8 mouse cellular contexts compared by ENCODE assay signal in the genomic region with DNA sequence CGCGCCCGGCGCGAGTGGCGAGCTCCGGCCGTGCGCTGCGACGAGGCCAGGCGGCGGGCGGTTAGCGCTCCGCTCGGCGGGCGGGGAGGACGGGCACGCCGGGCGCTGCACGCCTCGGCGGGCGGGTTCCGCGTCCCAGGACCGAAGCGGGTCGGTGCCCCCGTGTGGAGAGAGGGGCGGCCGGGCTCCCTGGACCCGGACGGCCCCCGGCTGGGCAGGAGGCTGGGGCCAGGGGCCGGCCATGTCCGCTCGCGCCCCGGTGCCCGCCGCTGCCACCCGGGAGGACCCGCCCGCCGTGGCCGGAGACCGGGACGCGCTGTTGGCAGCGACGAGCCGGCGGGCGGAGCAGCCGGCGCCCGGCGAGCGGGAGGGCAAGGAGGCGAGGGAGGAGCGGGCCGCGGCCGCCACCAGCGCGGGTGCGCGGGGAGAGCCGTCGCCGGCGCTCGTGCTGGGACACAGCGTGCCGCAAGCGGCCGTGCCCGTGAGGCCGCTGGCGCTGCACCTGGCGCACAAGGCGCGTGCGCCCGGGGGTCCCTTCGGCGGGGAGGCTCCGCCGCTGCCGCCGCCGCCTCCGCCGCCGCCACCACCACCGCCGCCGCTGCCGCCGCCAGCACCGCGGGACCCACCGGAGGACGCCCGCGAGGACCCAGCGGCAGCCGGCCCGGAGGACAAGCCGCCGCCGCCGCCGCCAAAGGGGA. TPM values are rescaled to one million over a fixed set of nuclear protein-coding genes. Genes with fewer than 3 reads are reported as not detected.
DNase-seq lines count a peak whose midpoint lies in the region; ATAC-seq and TF ChIP-seq lines count a peak whose summit lies in the region.

No protein-coding gene starts in this region.

- peak overlapping the region; percentile 51 for H3K9ac ChIP-seq in forebrain, embryonic 15.5 days (replicated peaks)
- peak overlapping the region; percentile 75 for H3K9ac ChIP-seq in hindbrain, embryonic 15.5 days
- H3K9ac ChIP-seq in liver, adult 2 months (ENCODE audit: low read depth, low read length), result peak overlapping the region; percentile 98
- H3K9ac ChIP-seq in stomach, postnatal 0 days (ENCODE audit: low read length), result peak overlapping the region; percentile 78

- peak overlapping the region; percentile 58 for H3K27ac ChIP-seq in forebrain, embryonic 15.5 days (replicated peaks)
- peak overlapping the region; percentile 83 for H3K27ac ChIP-seq in hindbrain, embryonic 15.5 days (replicated peaks)
- H3K27ac ChIP-seq in liver, adult 2 months (replicated peaks; ENCODE audit: insufficient read depth, low read depth, low read length), result peak overlapping the region; percentile 85
- H3K27ac ChIP-seq in stomach, postnatal 0 days (replicated peaks), result peak overlapping the region; percentile 93

- no peak for TF ChIP-seq POLR2A in brain, embryonic 14.5 days (IDR thresholded peaks at IDR 0.05; ENCODE audit: borderline replicate concordance, extremely low read depth, insufficient read depth, insufficient read length, poor library complexity, severe bottlenecking)
- no peak for TF ChIP-seq POLR2A in liver, adult 2 months (IDR thresholded peaks at IDR 0.05; ENCODE audit: extremely low read depth, insufficient read depth, low read length)

- H3K4me2 ChIP-seq in forebrain, embryonic 15.5 days (replicated peaks), result peak overlapping the region; percentile 99
- peak overlapping the region; percentile 96 for H3K4me2 ChIP-seq in hindbrain, embryonic 15.5 days
- H3K4me2 ChIP-seq in stomach, postnatal 0 days (replicated peaks; ENCODE audit: low read depth), result peak overlapping the region; percentile 95

- H3K4me3 ChIP-seq in forebrain, embryonic 15.5 days, result peak overlapping the region; percentile 82
- peak overlapping the region; percentile 82 for H3K4me3 ChIP-seq in hindbrain, embryonic 15.5 days
- peak overlapping the region; percentile 92 for H3K4me3 ChIP-seq in liver, adult 2 months (ENCODE audit: insufficient read depth, low read depth, low read length)
- H3K4me3 ChIP-seq in stomach, postnatal 0 days (ENCODE audit: low read depth, low read length), result peak overlapping the region; percentile 80

- TF ChIP-seq EP300 in stomach, postnatal 0 days (optimal IDR thresholded peaks at IDR 0.05), result no peak

- H3K9me3 ChIP-seq in forebrain, embryonic 15.5 days, result no peaks in the 10 kb centered on the region
- H3K9me3 ChIP-seq in hindbrain, embryonic 15.5 days, result no peaks in the 10 kb centered on the region
- H3K9me3 ChIP-seq in stomach, postnatal 0 days (ENCODE audit: control insufficient read depth, low read length), result no peaks in the 10 kb centered on the region

- H3K36me3 ChIP-seq in forebrain, embryonic 15.5 days, result no peaks in the 10 kb centered on the region
- H3K36me3 ChIP-seq in hindbrain, embryonic 15.5 days, result no peaks in the 10 kb centered on the region
- no peaks in the 10 kb centered on the region for H3K36me3 ChIP-seq in liver, adult 2 months (ENCODE audit: control insufficient read depth, insufficient read depth, low read length)
- no peaks in the 10 kb centered on the region for H3K36me3 ChIP-seq in stomach, postnatal 0 days (ENCODE audit: control insufficient read depth, insufficient read depth, low read length)

- no peak for TF ChIP-seq CTCF in brain, embryonic 14.5 days (IDR thresholded peaks at IDR 0.05; ENCODE audit: borderline replicate concordance, extremely low read depth, insufficient read depth, insufficient read length)
- TF ChIP-seq CTCF in liver, adult 2 months (IDR thresholded peaks at IDR 0.05; ENCODE audit: low read depth, low read length), result no peak
- TF ChIP-seq CTCF in stomach, postnatal 0 days (IDR thresholded peaks at IDR 0.05; ENCODE audit: low read depth), result no peak

- peaks cover 7% of the 10 kb centered on the region; the same call in 1 of the 2 replicates for H3K79me2 ChIP-seq in liver, adult 2 months (ENCODE audit: control insufficient read depth, insufficient read depth, low read length)

- peak; percentile 18 to 25 for DNase-seq in layer of hippocampus, adult 18-20 months (ENCODE audit: low spot score in 2 of 2)
- DNase-seq in layer of hippocampus, adult 8-10 months (ENCODE audit: low spot score in 2 of 2), result no peak
- DNase-seq in brain, embryonic 14.5 days (ENCODE audit: low read depth), result peak; percentile 48
- no peak for DNase-seq in liver, adult 2 months (ENCODE audit: extremely low read depth, low read depth, low spot score)
- peak; percentile 62 for DNase-seq in naive thymus-derived CD4-positive, alpha-beta T cell, adult 2 months (ENCODE audit: low read depth)
- DNase-seq in stomach, postnatal 0 days (ENCODE audit: low spot score), result peak; percentile 59

- H3K27me3 ChIP-seq in forebrain, embryonic 15.5 days, result 0 out of 2 replicates have a peak, but pooled peaks cover 3% of the 10 kb centered on the region
- H3K27me3 ChIP-seq in hindbrain, embryonic 15.5 days, result peaks cover 15% of the 10 kb centered on the region
- no peaks in the 10 kb centered on the region for H3K27me3 ChIP-seq in liver, adult 2 months (ENCODE audit: control insufficient read depth, insufficient read depth, low read length)
- H3K27me3 ChIP-seq in stomach, postnatal 0 days (ENCODE audit: control insufficient read depth, insufficient read depth, low read length), result no peaks in the 10 kb centered on the region

- ATAC-seq in forebrain, embryonic 15.5 days (replicated peaks), result peak; percentile 55
- peak; percentile 20 for ATAC-seq in hindbrain, embryonic 15.5 days (ENCODE audit: low FRiP score, low read depth)
- ATAC-seq in stomach, postnatal 0 days (ENCODE audit: low FRiP score, low TSS enrichment), result peak; percentile 33

- H3K4me1 ChIP-seq in forebrain, embryonic 15.5 days, result peaks cover 17% of the 10 kb centered on the region
- peaks cover 18% of the 10 kb centered on the region for H3K4me1 ChIP-seq in hindbrain, embryonic 15.5 days (replicated peaks)
- H3K4me1 ChIP-seq in liver, adult 2 months (ENCODE audit: control insufficient read depth, insufficient read depth, low read length), result peaks cover 20% of the 10 kb centered on the region
- no peaks in the 10 kb centered on the region for H3K4me1 ChIP-seq in stomach, postnatal 0 days (replicated peaks; ENCODE audit: control insufficient read depth, insufficient read depth)

- WGBS in forebrain, embryonic 15.5 days, result under 1% methylated on average over 57 of the region's 118 CpGs
- WGBS in hindbrain, embryonic 15.5 days, result under 1% methylated on average over 68 of the region's 118 CpGs
- WGBS in liver, adult 2 months, result under 1% methylated on average over 103 of the region's 118 CpGs
- WGBS in stomach, postnatal 0 days, result 0% methylated on average over 60 of the region's 118 CpGs

RNA-seq across cellular contexts. Expression of gene Larp1b, which starts 0.4 kb away (rescaled TPM):
- 10 to 100 TPM; 14.2 to 15.2 TPM for total RNA-seq in layer of hippocampus, adult 18-20 months (2021)
- total RNA-seq in layer of hippocampus, adult 8-10 months (2022), result 10 to 100 TPM; 15.0 to 15.8 (median 15.6) TPM
- polyA plus RNA-seq in brain, embryonic 14.5 days (2012; rRNA removed), result 5.9 and 8.4 TPM in 2 replicates
- polyA plus RNA-seq in forebrain, embryonic 15.5 days (2015; fragmentation: Nextera tagmentation; extraction: Ambion mirVana), result 3.1 TPM in 2 replicates
- polyA plus RNA-seq in hindbrain, embryonic 15.5 days (2015; fragmentation: Nextera tagmentation; extraction: Ambion mirVana), result 4.1 and 5.3 TPM in 2 replicates
- 72.3 and 81.2 TPM in 2 replicates for total RNA-seq in liver, adult 2 months (2014; rRNA removed)
- 20.3 and 24.3 TPM in 2 replicates for polyA plus RNA-seq in liver, adult 2 months (2012; rRNA removed)
- polyA plus RNA-seq in stomach, postnatal 0 days (2015; fragmentation: Nextera tagmentation; extraction: Ambion mirVana), result 10.7 and 10.8 TPM in 2 replicates

RNA-seq across cellular contexts. Expression of gene 1700034I23Rik, which starts 47.7 kb away (rescaled TPM):
- total RNA-seq in layer of hippocampus, adult 18-20 months (2021), result under 1 TPM in 1 of 2 experiments, not detected in 1; 0.25 TPM
- under 1 TPM in 1 of 4 experiments, not detected in 3; 0.26 TPM for total RNA-seq in layer of hippocampus, adult 8-10 months (2022)
- polyA plus RNA-seq in brain, embryonic 14.5 days (2012; rRNA removed), result 0.05 and 0.09 TPM in 2 replicates
- polyA plus RNA-seq in forebrain, embryonic 15.5 days (2015; fragmentation: Nextera tagmentation; extraction: Ambion mirVana), result 0.42 and 0.52 TPM in 2 replicates
- 0.26 and 0.34 TPM in 2 replicates for polyA plus RNA-seq in hindbrain, embryonic 15.5 days (2015; fragmentation: Nextera tagmentation; extraction: Ambion mirVana)
- not detected in 2 replicates for total RNA-seq in liver, adult 2 months (2014; rRNA removed)
- polyA plus RNA-seq in liver, adult 2 months (2012; rRNA removed), result not detected in 2 replicates
- 0.06 and 0.08 TPM in 2 replicates for polyA plus RNA-seq in stomach, postnatal 0 days (2015; fragmentation: Nextera tagmentation; extraction: Ambion mirVana)

Comparison
In these comparisons a context has a peak if more than half of its experiments do, and no peak if none do; other contexts are left out.
1. DNase-seq: peak in layer of hippocampus, adult 18-20 months (2 of 2), brain, embryonic 14.5 days (single experiment), naive thymus-derived CD4-positive, alpha-beta T cell, adult 2 months (single experiment) and stomach, postnatal 0 days (single experiment); none in layer of hippocampus, adult 8-10 months (0 of 2) and liver, adult 2 months (single experiment).
2. Peak in every context shown above with its lines, with median percentiles within 50 percentile points of each other: ATAC-seq, H3K27ac ChIP-seq, H3K4me2 ChIP-seq, H3K4me3 ChIP-seq and H3K9ac ChIP-seq.